Mouse (Mus musculus): ENCODE measurements at regions not wholly inside any gene's neighbourhood (a gene's known extent, or its start where the extent isn't known, plus 50 kb on each side); places are given as distances from the start of the nearest gene placed in this dataset.

DNA sequence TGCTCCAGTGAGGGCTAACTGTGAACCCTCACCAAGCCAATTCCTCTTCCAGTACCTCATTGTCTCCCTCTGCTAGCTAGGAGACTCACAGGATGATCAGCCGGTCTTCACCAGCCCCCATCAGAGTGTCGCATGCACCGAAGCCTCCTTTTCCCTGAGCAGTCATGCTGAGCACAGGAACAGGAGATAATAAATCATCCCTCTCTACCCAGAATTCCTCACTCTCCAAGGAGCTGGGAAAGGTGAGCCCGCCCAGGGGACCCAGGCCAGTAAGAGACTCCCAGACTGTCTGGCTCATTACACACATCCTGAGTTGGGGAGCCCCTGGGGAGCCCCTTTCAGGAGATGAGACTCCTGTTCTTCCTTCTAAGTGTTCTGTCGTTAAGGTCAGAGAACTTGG, 171.7 kb downstream of the Cartpt start:
- TF ChIP-seq POLR2A (IDR thresholded peaks at IDR 0.05; ENCODE audit: insufficient read depth, low read depth, low read length) (no peak), EP300 (IDR thresholded peaks at IDR 0.05; ENCODE audit: insufficient read depth, low read depth, low read length) (no peak), CTCF (IDR thresholded peaks at IDR 0.05) (no peak)
